Mouse (Mus musculus): ENCODE data around the gene Hs2st1.

Gene Hs2st1

GRCm38 (mm10) chr3:144570047-144570815, at the start of gene Hs2st1, which contains the start of gene Selenof:
Hs2st1 (minus strand) TSS chr3:144570181.
Selenof (plus strand) TSS chr3:144570304.
- peak; percentile 100 for DNase-seq (ENCODE audit: low read depth, low spot score)

DNA sequence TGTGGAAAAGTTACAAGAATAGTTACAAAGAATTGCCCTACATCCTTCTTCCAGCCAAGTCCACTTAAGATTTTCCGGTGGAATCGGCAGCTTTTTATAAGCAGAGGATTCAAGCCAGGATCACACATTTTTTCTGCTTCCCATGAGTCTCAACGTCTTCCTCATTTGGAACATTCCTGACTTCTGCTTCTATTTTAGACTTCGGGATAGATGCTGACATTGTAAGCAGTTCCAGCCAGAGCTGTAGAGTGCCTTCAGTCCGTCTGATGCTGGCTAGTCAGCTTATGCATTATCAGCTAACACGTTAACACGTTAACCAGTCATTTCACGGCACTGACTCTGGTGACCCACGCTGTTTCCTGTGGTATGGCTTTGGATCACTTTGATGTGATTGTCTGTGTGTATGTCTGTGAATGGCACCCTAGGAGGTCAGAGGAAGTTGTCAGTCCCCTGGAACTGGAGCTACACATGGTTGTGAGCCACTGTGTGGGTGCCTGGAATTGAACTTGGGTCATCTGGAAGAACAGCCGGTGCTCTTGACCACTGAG, 47.7 kb upstream of the Hs2st1 start:
- no peak for DNase-seq (ENCODE audit: low read depth, low spot score)

DNA sequence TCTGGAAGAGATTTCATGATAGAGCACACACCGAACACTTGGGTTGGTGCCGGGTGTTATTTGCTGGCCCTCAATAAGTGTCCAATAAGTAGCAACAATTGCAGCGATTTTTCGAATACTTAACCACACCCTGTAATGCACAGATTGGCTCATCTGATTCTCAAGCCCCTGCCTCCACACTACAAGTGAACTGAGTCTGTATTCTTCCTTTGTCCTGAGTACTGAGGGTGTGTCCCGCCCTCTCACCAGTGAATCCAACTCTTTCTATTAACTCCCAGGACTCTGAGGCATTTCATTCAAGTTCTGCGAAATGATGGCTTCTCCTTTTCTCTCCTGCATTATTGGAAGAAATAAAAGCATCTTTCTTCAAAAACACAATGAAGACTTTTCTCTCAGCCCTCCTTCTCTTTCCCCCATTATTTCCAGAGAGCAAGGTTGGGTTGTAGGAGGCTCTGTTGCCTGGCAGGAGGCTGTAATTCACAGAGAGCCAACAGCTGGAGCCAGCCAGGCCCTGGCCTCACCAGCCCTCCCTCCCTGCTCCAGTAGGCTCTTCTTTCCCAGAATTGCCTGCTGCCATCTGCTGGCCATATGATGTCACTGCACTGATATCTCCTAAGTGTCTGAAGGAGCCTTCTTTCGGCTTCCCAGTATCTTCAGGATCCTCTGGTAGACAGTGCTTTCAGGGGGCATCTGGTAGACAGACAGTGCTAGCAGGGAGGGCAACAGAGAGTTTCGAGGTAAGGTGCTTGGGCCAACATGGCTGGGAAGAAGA, 46.9 kb upstream of the Hs2st1 start:
- peak; percentile 91 for DNase-seq (ENCODE audit: low read depth, low spot score)

DNA sequence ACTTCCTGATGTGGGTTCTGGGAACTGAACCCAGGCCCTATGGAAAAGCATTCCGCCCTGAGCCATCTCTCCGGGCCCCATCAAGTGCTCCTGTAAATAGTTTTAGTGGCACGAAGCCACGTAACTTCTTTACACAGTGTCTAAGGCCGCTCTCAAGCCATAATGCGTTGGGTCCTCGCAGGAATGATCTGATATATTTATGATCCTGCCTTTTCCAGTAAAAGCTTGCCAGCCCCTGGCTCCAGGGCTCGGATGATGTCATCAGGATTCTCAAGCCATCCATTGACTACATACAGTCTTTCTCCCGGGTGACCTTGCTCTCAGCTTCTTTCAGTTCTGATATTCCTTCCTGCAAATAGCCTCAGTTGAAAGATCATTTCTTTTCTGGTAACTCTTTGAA, 45.5 kb upstream of the Hs2st1 start:
- no peak for DNase-seq (ENCODE audit: low read depth, low spot score)

GRCm38 (mm10) chr3:144614698-144615097, 44.7 kb upstream of the Hs2st1 start:
- no peak for DNase-seq (ENCODE audit: low read depth, low spot score)

GRCm38 (mm10) chr3:144614277-144614676, 44.3 kb upstream of the Hs2st1 start:
- no peak for DNase-seq (ENCODE audit: low read depth, low spot score)

- no peak for DNase-seq (ENCODE audit: low read depth, low spot score)
These were observed 42.4 kb upstream of the Hs2st1 start for GRCm38 (mm10) chr3:144612382-144612781.

DNA sequence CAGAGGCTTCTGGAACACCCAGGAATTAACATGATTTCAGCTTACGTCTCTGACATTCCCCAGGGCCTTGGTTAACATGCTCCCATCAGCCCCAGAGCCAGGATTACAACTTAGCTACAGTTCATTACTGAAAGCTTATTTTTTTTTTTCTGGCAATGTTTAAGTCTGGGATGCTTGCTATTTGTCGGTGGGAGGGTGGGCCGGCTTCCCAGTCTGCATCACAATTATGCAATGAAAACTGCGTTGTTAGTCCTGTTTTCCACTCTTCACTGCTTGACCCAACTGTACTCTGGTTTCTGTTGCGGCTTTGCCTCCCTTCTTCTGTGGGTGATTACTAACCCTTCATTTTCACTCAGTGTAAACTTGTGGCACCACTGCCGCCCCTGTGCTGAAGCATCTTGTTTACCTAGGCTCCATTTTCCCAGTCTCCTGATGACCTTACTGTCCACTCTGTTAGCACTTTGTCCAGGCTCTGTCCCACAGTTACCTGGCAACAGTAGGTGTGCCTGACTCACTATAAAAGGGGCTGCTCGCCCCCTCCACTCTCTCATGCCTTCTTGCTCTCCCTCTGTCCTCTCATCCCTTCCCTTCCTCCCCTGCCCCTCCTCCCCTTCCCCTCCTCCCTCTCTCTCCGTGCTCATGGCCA, 41.8 kb upstream of the Hs2st1 start:
- DNase-seq (ENCODE audit: low read depth, low spot score) = no peak

DNA sequence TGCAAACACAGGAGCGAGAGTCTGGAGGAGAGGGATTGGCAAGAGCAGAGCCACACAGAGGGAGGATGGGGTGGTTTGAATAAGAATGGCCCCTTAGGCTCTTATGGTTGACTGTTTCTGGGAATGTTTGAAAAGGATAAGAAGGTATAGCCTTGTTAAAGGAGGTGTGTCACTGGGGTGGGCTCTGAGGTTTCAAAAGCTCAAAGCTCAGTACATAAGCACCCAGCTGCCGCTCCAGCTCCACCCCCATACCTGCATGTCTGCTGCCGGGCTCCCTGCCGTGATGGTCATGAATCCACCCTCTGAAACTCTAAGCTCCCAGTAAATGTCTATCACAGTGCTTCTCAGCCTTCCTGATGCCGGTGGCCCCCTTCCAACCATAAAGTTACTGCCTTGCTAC, 40.8 kb upstream of the Hs2st1 start:
- DNase-seq (ENCODE audit: low read depth, low spot score) = no peak

DNA sequence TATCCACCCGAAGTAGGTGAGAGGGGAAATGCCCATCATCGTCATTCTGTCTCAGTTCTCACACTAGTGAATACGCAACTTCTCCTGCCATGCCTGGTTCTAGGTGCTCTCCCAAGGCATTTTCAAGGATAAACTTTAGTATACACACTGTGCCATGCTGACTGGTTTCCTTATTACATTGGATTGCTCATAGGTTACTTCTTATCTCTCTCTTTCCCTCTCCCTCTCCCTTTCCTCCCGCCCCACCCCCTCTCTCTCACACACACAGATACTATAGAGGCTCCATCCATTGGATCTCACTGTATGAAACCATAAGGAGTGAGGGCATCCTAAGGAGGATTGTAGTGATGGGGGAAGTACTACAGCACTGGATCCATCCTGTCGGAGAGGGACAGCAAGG, 38.1 kb upstream of the Hs2st1 start:
- no peak for DNase-seq (ENCODE audit: low read depth, low spot score)

- DNase-seq (ENCODE audit: low read depth, low spot score) = no peak
These were observed 36.5 kb upstream of the Hs2st1 start for GRCm38 (mm10) chr3:144606449-144606848.

GRCm38 (mm10) chr3:144605811-144606210, 35.8 kb upstream of the Hs2st1 start:
- peak; percentile 57 for DNase-seq (ENCODE audit: low read depth, low spot score)

DNA sequence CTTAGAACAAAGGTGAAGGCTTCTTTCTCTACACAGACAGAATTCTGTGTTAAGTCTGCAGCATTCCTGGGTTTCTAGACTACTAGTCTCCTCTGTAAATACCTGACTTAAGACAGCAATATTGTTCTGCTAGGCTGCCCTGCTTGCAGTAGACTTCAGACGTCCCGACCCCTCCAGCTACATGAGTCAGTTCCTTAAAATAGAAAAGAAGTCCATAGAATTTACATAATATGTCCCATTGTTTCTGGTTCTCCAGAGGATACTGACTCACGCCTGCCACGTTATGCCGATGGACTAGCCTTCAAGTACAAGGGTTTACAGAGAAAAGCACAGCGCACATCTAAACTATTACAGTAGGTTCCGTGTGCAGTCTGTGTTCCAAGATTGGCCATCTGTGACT, 34.2 kb upstream of the Hs2st1 start:
- peak; percentile 96 for DNase-seq (ENCODE audit: low read depth, low spot score)

GRCm38 (mm10) chr3:144603558-144603957, 33.6 kb upstream of the Hs2st1 start:
- DNase-seq (ENCODE audit: low read depth, low spot score) = peak; percentile 59

DNA sequence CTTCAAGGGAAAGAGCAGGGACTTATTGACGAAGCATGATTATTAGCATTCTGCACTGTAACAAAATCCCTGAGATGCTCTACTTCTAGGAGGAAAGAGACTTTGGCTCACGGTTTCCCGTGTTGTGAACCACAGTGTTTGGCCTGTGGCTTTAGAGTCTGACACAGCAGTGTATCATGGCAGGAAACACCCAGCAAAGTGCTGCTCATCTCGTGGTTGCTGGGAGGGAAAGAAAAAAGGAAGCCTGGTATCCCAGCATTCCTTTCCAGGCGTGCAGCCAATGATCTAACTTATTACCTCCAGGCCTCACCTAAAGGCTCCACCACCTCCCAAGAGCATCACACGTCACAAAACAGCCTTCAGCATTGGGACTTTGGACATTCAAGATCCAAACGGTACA, 32.8 kb upstream of the Hs2st1 start:
- peak; percentile 83 for DNase-seq (ENCODE audit: low read depth, low spot score)

GRCm38 (mm10) chr3:144602413-144602812, 32.4 kb upstream of the Hs2st1 start:
- DNase-seq (ENCODE audit: low read depth, low spot score) = no peak

GRCm38 (mm10) chr3:144597790-144598467, 27.9 kb upstream of the Hs2st1 start:
- DNase-seq (ENCODE audit: low read depth, low spot score) = no peak

GRCm38 (mm10) chr3:144597121-144597520, 27.1 kb upstream of the Hs2st1 start:
- no peak for DNase-seq (ENCODE audit: low read depth, low spot score)

GRCm38 (mm10) chr3:144592992-144593785, 23.2 kb upstream of the Hs2st1 start:
- DNase-seq (ENCODE audit: low read depth, low spot score) = no peak

GRCm38 (mm10) chr3:144589189-144589890, 19.4 kb upstream of the Hs2st1 start:
- peak; percentile 61 for DNase-seq (ENCODE audit: low read depth, low spot score)
